Mouse (Mus musculus): Measurements from ENCODE around the gene Mcm7.
"Not testable (repeated sequence)": the region's sequence is repeated elsewhere in the genome, so short reads cannot be mapped to it uniquely, and the experiment has no call there.

Mcm7 gene

DNA sequence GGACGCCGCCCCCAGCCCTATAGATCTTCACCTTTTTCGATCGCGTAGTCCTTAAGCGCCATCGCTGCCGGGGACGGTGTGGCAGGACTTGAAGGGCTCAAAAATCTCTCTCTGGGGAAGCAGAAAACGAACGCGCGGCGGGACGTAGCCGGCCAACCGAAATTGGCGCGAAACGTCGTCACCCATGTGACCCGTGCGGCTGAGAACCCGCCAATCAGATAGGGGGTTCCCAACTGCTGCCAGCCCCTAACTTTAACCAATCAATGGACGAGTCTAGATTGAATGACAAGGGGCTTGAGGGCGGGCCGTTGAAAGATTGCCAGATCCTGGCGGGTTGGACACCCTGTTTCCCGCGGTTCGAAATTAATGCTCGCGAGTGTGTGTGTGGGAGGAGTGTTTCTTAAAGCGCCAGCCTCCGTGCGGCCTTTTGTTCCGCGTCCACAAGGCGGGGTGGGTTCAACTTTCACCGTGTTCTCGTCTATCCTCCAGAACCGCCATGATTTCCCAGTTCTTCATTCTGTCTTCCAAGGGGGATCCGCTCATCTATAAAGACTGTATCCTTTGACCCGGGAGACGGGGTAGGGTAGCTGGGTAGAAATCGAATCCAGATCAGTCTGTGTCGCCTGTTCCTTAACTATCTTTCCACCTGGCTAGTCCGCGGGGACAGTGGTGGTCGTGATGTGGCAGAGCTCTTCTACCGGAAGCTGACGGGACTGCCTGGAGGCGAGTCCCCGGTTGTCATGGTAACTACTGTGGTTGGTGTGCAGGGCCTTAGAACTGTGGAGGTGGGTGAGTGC is at the start of gene Mcm7, which contains the start of gene Ap4m1:
Mcm7 (minus strand) TSS at position 728 of the 797 bp plus-strand sequence.
Ap4m1 (plus strand) TSS at position 308 of the 797 bp plus-strand sequence.
- DNase-seq (ENCODE audit: low read depth, low spot score): peak; percentile 98

- no peak for DNase-seq (ENCODE audit: low read depth, low spot score)
These were observed 47.6 kb upstream of the Mcm7 start for GRCm38 (mm10) chr5:138219864-138220263.

GRCm38 (mm10) chr5:138216632-138217031 is 44.4 kb upstream of the Mcm7 start:
- not testable (repeated sequence) for DNase-seq (ENCODE audit: low read depth, low spot score)

GRCm38 (mm10) chr5:138207873-138208272 is 35.7 kb upstream of the Mcm7 start:
- no peak for DNase-seq (ENCODE audit: low read depth, low spot score)

DNA sequence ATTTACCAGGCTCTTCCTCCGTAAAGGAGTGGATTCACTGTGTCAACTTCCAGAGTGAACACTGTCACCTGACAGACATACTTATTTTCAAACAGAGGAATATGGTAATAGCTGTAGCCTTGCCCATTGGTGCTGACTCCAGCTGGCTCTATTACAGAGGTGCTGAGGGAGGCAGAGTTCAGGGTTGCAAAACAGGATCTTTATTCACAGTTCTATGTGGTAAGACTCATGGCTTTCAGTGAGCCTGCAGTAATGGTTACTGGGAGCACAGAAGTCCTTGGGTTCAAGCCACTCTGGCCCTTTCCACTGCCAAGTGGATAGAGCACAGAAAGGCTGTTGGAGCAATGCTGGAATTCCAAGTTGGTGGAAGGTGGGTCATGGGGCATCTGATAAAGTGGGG is 35.0 kb upstream of the Mcm7 start:
- DNase-seq (ENCODE audit: low read depth, low spot score): no peak

GRCm38 (mm10) chr5:138202086-138202485 is 29.9 kb upstream of the Mcm7 start:
- DNase-seq (ENCODE audit: low read depth, low spot score): no peak

- DNase-seq (ENCODE audit: low read depth, low spot score): no peak
These were observed 27.4 kb upstream of the Mcm7 start for GRCm38 (mm10) chr5:138199576-138199975.

DNA sequence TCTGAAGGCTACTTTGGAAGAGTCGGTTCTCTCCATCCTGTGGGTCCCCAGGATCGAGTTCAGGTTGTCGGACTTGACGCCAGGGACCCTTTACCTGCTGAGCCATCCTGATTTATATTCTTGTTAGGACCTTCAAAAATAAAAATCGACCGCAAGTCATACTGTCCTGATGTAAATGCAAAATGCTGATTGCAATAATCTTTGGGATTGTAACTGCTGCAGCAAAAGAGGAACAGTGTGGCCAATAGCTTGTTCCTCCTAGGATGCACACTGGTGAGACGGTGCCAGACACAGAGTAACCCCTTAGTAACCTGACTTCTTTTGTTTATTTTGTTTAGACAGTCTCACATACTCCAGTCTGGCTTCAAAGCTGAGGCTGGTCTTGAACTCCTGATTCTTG is 23.2 kb upstream of the Mcm7 start:
- DNase-seq (ENCODE audit: low read depth, low spot score): no peak

- DNase-seq (ENCODE audit: low read depth, low spot score): no peak
These were observed 22.6 kb upstream of the Mcm7 start for GRCm38 (mm10) chr5:138194755-138195345.

DNA sequence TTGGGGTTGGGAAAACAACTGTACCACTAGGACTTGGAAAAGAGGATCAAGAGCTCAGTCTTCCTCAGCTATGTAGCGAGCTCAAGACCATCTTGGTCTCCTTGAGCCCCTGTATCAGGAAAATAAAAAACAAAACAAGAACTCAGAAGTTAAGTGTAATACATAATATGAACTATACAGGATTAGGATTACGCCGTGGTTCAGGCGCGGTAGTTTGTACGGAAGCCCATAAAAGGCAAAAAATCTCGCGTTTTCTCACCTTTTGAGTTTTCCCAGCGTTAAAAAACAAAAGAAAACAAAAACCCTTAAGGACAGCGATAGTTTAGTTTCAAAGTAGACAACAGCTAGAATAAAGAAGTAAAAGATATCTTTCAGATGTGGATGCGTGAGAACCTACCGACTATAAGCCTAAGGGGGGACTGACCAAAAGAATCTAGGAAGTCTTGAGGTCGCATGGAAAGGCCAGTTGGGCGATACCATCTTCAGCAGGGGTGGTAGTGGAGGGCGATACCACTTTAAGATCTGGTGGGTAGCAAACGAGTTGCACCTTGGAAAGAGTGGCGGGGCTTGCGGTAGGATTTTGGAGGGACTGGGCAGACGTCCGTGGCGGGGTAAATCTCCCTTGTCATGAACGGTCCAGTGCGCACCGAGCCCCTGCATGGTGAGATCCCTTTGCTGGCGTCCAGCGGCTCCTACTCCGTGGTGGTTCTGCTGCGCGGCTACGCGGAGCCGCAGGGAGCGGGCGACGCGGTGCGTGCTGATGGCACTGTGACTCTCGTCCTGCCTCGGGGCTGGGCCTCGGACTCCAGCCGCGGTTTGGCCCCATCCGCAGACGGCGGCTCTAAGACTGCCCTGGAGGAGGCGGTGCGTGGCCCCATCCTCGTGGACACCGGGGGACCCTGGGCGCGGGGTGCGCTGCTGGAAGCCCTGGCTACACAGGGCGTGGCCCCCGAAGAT is 21.8 kb upstream of the Mcm7 start, which contains the start of gene Mblac1:
Mblac1 (plus strand) TSS at position 544 of the 957 bp plus-strand sequence.
- peak; percentile 83 for DNase-seq (ENCODE audit: low read depth, low spot score)

GRCm38 (mm10) chr5:138187661-138188306 is 15.6 kb upstream of the Mcm7 start:
- peak; percentile 75 for DNase-seq (ENCODE audit: low read depth, low spot score)

DNA sequence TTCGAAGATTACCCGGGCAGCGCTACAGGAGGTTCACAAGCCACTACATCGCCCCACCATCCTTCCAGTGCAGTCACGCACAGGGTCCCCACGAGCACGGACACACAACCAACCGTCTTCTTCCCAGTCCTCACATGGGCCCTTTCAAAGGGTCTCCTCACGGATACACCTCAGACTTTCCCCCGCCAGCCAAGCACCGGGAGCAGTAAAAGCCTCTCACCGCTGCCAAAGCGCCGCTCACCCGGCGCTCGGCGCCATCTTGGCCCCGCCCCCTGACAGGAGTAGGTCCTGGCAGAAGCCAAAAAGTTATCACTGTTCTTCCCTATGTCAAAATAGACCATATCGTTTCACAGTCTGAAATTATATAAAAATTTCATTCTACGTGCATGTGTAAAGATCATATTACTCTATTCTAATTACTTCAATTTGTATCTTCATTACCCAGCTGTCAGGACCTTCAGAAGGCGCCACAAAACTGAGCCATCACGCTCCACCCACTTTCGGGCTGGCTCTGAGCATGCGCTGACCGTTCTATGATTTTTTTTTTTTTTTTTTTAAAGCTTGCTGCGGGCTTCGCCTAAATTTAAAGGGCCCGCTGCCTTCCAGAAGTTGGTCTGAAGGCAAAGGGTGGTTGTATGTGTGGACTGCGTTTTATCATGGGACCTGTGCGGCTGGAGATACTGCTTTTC is 14.9 kb upstream of the Mcm7 start, which contains the start of the genes Taf6 and Cnpy4:
Taf6 (minus strand) TSS at position 502 of the 689 bp plus-strand sequence.
Cnpy4 (plus strand) TSS at position 536 of the 689 bp plus-strand sequence.
- peak; percentile 84 for DNase-seq (ENCODE audit: low read depth, low spot score)

GRCm38 (mm10) chr5:138173217-138173616 is 995 bp upstream of the Mcm7 start:
- no peak for DNase-seq (ENCODE audit: low read depth, low spot score)

GRCm38 (mm10) chr5:138170936-138171561 is 1.2 kb downstream of the Mcm7 start:
- DNase-seq (ENCODE audit: low read depth, low spot score): peak; percentile 92

DNA sequence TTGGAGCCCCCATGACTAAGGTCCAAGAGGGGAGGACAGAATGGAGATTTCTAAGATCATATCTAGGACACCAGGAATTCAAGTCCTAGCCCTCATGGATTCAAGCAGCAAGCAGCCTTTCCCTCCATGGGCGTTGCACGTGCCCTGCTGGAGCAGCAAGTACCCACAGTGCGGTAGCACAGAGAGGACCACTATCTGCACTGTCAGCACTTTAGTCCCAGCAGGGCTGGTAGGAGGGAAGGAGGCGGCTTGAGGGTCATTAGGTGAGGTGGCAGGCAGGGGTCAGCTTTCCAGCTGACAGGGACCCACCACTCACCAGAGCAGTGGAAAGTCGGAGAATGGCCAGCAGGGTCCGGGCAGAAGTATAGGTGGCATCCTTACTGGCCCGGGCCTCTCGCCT is 6.6 kb downstream of the Mcm7 start:
- DNase-seq (ENCODE audit: low read depth, low spot score): no peak

DNA sequence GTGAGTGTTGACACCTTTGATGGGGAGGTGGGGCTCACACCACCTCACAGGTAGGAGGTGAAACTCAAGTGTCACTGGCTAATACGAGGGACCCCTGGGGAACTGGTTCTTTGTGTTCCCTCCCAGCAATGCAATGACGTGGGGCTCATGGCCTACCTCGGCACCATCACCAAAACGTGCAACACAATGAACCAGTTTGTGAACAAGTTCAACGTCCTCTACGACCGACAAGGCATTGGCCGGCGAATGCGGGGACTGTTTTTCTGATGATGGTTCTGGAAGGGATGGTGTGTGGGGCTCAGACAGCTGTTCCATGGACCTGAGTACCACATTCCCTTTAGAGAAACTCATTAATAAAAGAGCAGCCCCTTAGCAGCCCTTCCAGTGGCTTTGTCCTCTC is 8.6 kb downstream of the Mcm7 start:
- DNase-seq (ENCODE audit: low read depth, low spot score): no peak

GRCm38 (mm10) chr5:138163046-138163445 is 9.2 kb downstream of the Mcm7 start:
- no peak for DNase-seq (ENCODE audit: low read depth, low spot score)

DNA sequence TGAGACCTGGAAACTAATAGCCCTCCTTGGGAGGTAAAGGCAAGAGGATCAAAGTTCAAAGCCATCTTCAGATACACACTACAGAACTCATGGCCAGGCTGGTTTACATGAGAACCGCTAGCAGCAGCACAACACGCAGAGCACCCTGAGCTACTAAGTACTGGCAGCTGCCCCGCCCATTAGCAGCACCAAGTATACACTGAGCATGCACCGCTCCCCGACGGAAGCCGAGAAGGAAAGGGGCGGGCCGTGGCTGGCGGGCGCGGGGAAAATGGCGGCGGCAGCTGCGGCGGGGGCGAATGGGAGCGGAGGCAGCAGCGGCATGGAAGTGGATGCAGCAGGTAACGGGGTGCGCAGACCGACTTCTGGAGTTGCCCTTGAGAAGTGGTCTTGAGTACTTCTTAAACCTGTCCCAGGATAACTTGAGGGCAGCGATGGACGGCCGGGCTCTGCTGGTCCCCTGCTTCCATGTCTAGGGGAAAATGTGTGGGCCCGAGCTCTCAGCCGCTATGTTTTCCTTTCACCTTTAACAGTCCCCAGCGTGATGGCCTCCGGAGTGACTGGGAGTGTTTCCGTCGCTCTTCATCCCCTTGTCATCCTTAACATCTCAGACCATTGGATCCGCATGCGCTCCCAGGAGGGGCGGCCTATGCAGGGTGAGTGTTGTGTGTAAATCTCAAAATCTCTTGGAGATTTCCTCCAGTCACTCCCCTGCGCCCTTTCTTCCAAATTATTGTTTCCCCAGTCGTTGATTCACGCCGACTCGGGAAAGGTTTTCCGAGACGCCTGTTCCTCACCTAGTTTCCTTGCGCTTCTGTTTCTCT is 11.2 kb downstream of the Mcm7 start, which contains the start of gene Cops6:
Cops6 (plus strand) TSS at position 230 of the 824 bp plus-strand sequence.
- DNase-seq (ENCODE audit: low read depth, low spot score): peak; percentile 82

DNA sequence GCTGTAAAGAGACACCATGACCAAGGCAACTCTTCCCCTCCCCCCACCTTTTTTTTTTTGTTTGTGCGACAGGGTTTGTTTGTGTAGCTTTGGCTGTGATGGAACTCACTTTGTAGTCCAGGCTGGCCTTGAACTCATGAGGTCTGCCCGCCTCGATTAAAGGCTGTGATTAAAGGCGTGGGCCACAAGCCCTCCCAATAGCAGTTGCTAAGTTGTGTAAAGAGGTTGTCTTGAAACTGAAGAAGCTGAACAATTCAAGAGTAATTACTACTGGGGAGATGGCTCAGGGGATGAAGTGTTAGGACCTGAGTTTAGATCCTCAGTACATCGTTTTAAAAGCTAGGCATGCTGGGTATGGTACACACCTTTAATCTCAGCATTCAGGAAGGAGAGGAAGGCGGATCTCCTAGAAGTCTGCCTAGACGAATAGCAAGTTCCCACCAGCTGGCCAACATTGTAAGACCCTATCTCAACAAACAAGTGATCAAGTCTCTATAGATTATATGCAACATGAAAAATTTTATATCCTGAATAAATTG is 11.9 kb downstream of the Mcm7 start:
- DNase-seq (ENCODE audit: low read depth, low spot score): no peak
